Mouse (Mus musculus): ENCODE measurements at regions not wholly inside any gene's neighbourhood (a gene's known extent, or its start where the extent isn't known, plus 50 kb on each side); places are given as distances from the start of the nearest gene placed in this dataset.

GRCm38 (mm10) chr9:30581271-30581821 lies 154.4 kb downstream of the Snx19 start:
- Histone ChIP-seq H3K36me3 (no peaks in the 10 kb centered on the region), H3K9me3 (no peaks in the 10 kb centered on the region), H3K27me3 (ENCODE audit: insufficient read depth, poor library complexity, severe bottlenecking) (no peaks in the 10 kb centered on the region), H3K4me3 (no peak overlapping the region), H3K4me1 (peaks cover 9% of the 10 kb centered on the region; the same call in 1 of the 2 replicates), H3K27ac (no peak overlapping the region)
- no peak for DNase-seq (ENCODE audit: low spot score)
- WGBS: 68% methylated on average over 9 of the region's 9 CpGs

GRCm38 (mm10) chr9:30580500-30580899 lies 153.6 kb downstream of the Snx19 start:
- no peak for DNase-seq (ENCODE audit: low spot score)
- 70% methylated on average over 6 of the region's 6 CpGs for WGBS
- H3K27ac ChIP-seq: no peak overlapping the region

GRCm38 (mm10) chr9:30578213-30578612 lies 151.3 kb downstream of the Snx19 start:
- no peak for DNase-seq (ENCODE audit: low spot score)
- H3K27ac ChIP-seq: no peak overlapping the region
- peaks cover 16% of the 10 kb centered on the region; the same call in 1 of the 2 replicates for H3K4me1 ChIP-seq
- no peaks in the 10 kb centered on the region for H3K9me3 ChIP-seq
- no peaks in the 10 kb centered on the region for H3K27me3 ChIP-seq (ENCODE audit: insufficient read depth, poor library complexity, severe bottlenecking)
- 73% methylated on average over 3 of the region's 3 CpGs for WGBS
- H3K36me3 ChIP-seq: no peaks in the 10 kb centered on the region
- no peak overlapping the region for H3K4me3 ChIP-seq

More at GRCm38 (mm10) chr9:30580500-30580899, 153.6 kb downstream of the Snx19 start:
- Histone ChIP-seq H3K4me3 (no peak overlapping the region), H3K9me3 (no peaks in the 10 kb centered on the region), H3K27me3 (ENCODE audit: insufficient read depth, poor library complexity, severe bottlenecking) (no peaks in the 10 kb centered on the region), H3K36me3 (no peaks in the 10 kb centered on the region), H3K4me1 (peaks cover 12% of the 10 kb centered on the region; the same call in 1 of the 2 replicates)

- no peaks in the 10 kb centered on the region for H3K9me3 ChIP-seq
- H3K36me3 ChIP-seq: no peaks in the 10 kb centered on the region
- no peak overlapping the region for H3K27ac ChIP-seq
- H3K4me3 ChIP-seq: no peak overlapping the region
- 70% methylated on average over 4 of the region's 4 CpGs for WGBS
- peaks cover 18% of the 10 kb centered on the region; the same call in 1 of the 2 replicates for H3K4me1 ChIP-seq
- H3K27me3 ChIP-seq (ENCODE audit: insufficient read depth, poor library complexity, severe bottlenecking): no peaks in the 10 kb centered on the region
- no peak for DNase-seq (ENCODE audit: low spot score)
These were observed 150.3 kb downstream of the Snx19 start for GRCm38 (mm10) chr9:30577243-30577642.

- WGBS: 72% methylated on average over 3 of the region's 3 CpGs
- H3K4me3 ChIP-seq: no peak overlapping the region
- DNase-seq (ENCODE audit: low spot score): no peak
- H3K36me3 ChIP-seq: no peaks in the 10 kb centered on the region
- H3K27me3 ChIP-seq (ENCODE audit: insufficient read depth, poor library complexity, severe bottlenecking): no peaks in the 10 kb centered on the region
- no peak overlapping the region for H3K27ac ChIP-seq
- no peaks in the 10 kb centered on the region for H3K9me3 ChIP-seq
- H3K4me1 ChIP-seq: peaks cover 25% of the 10 kb centered on the region
These were observed 148.6 kb downstream of the Snx19 start for GRCm38 (mm10) chr9:30575531-30575930.

GRCm38 (mm10) chr9:30573294-30573693 lies 146.4 kb downstream of the Snx19 start:
- DNase-seq (ENCODE audit: low spot score): no peak
- WGBS: 28% methylated on average over 1 of the region's 1 CpGs
- H3K36me3 ChIP-seq: no peaks in the 10 kb centered on the region
- no peaks in the 10 kb centered on the region for H3K27me3 ChIP-seq (ENCODE audit: insufficient read depth, poor library complexity, severe bottlenecking)
- peaks cover 25% of the 10 kb centered on the region for H3K4me1 ChIP-seq
- no peaks in the 10 kb centered on the region for H3K9me3 ChIP-seq
- H3K4me3 ChIP-seq: no peak overlapping the region
- no peak overlapping the region for H3K27ac ChIP-seq

- no peak overlapping the region for H3K27ac ChIP-seq
- no peak overlapping the region for H3K4me3 ChIP-seq
- H3K9me3 ChIP-seq: no peaks in the 10 kb centered on the region
- no peaks in the 10 kb centered on the region for H3K36me3 ChIP-seq
- 20% methylated on average over 2 of the region's 2 CpGs for WGBS
- H3K4me1 ChIP-seq: peaks cover 13% of the 10 kb centered on the region
- no peak for DNase-seq (ENCODE audit: low spot score)
- H3K27me3 ChIP-seq (ENCODE audit: insufficient read depth, poor library complexity, severe bottlenecking): no peaks in the 10 kb centered on the region
These were observed 144.1 kb downstream of the Snx19 start for GRCm38 (mm10) chr9:30571014-30571413.

GRCm38 (mm10) chr9:30564765-30565680 lies 138.1 kb downstream of the Snx19 start:
- Histone ChIP-seq H3K27me3 (ENCODE audit: insufficient read depth, poor library complexity, severe bottlenecking) (no peaks in the 10 kb centered on the region), H3K36me3 (no peaks in the 10 kb centered on the region), H3K27ac (no peak overlapping the region), H3K4me1 (peaks cover 4% of the 10 kb centered on the region; the same call in 1 of the 2 replicates), H3K4me3 (no peak overlapping the region), H3K9me3 (no peaks in the 10 kb centered on the region)
- DNase-seq (ENCODE audit: low spot score): no peak
- 84% methylated on average over 3 of the region's 3 CpGs for WGBS

GRCm38 (mm10) chr9:30563399-30563798 lies 136.5 kb downstream of the Snx19 start:
- H3K27me3 ChIP-seq (ENCODE audit: insufficient read depth, poor library complexity, severe bottlenecking): no peaks in the 10 kb centered on the region
- H3K4me1 ChIP-seq: peaks cover 4% of the 10 kb centered on the region; the same call in 1 of the 2 replicates
- no peak overlapping the region for H3K27ac ChIP-seq
- no peaks in the 10 kb centered on the region for H3K9me3 ChIP-seq
- WGBS: 64% methylated on average over 5 of the region's 5 CpGs
- DNase-seq (ENCODE audit: low spot score): no peak
- H3K36me3 ChIP-seq: no peaks in the 10 kb centered on the region
- H3K4me3 ChIP-seq: no peak overlapping the region

GRCm38 (mm10) chr9:30554908-30555307 lies 128.0 kb downstream of the Snx19 start:
- Histone ChIP-seq H3K27ac (no peak overlapping the region), H3K4me3 (no peak overlapping the region), H3K27me3 (ENCODE audit: insufficient read depth, poor library complexity, severe bottlenecking) (no peaks in the 10 kb centered on the region), H3K4me1 (no peaks in the 10 kb centered on the region), H3K9me3 (no peaks in the 10 kb centered on the region), H3K36me3 (no peaks in the 10 kb centered on the region)
- no peak for DNase-seq (ENCODE audit: low spot score)
- 75% methylated on average over 2 of the region's 2 CpGs for WGBS

GRCm38 (mm10) chr9:30552721-30553120 lies 125.8 kb downstream of the Snx19 start:
- WGBS: 88% methylated on average over 8 of the region's 8 CpGs
- Histone ChIP-seq H3K4me1 (no peaks in the 10 kb centered on the region), H3K27ac (no peak overlapping the region), H3K27me3 (ENCODE audit: insufficient read depth, poor library complexity, severe bottlenecking) (no peaks in the 10 kb centered on the region), H3K36me3 (no peaks in the 10 kb centered on the region), H3K9me3 (no peaks in the 10 kb centered on the region), H3K4me3 (no peak overlapping the region)
- DNase-seq (ENCODE audit: low spot score): no peak

GRCm38 (mm10) chr9:30549892-30550515 lies 123.1 kb downstream of the Snx19 start:
- Histone ChIP-seq H3K27me3 (ENCODE audit: insufficient read depth, poor library complexity, severe bottlenecking) (no peaks in the 10 kb centered on the region), H3K4me3 (no peak overlapping the region), H3K27ac (no peak overlapping the region), H3K4me1 (no peaks in the 10 kb centered on the region), H3K9me3 (no peaks in the 10 kb centered on the region), H3K36me3 (no peaks in the 10 kb centered on the region)
- no peak for DNase-seq (ENCODE audit: low spot score)
- WGBS: 84% methylated on average over 5 of the region's 5 CpGs

- Histone ChIP-seq H3K27ac (no peak overlapping the region), H3K27me3 (ENCODE audit: insufficient read depth, poor library complexity, severe bottlenecking) (no peaks in the 10 kb centered on the region), H3K36me3 (no peaks in the 10 kb centered on the region), H3K9me3 (no peaks in the 10 kb centered on the region), H3K4me3 (no peak overlapping the region), H3K4me1 (0 out of 2 replicates have a peak, but pooled peaks cover 11% of the 10 kb centered on the region)
- DNase-seq (ENCODE audit: low spot score): no peak
- 72% methylated on average over 6 of the region's 6 CpGs for WGBS
These were observed 113.0 kb downstream of the Snx19 start for GRCm38 (mm10) chr9:30539858-30540257.

All from heart, embryonic 10.5 days (tissue).